Mouse (Mus musculus): Measurements from ENCODE around the gene Cdx2. TPM values are rescaled to one million over a fixed set of nuclear protein-coding genes. Genes with fewer than 3 reads are reported as not detected.

The Cdx2 gene
- total RNA-seq, 2 experiments from 2014 or later: not detected

DNA sequence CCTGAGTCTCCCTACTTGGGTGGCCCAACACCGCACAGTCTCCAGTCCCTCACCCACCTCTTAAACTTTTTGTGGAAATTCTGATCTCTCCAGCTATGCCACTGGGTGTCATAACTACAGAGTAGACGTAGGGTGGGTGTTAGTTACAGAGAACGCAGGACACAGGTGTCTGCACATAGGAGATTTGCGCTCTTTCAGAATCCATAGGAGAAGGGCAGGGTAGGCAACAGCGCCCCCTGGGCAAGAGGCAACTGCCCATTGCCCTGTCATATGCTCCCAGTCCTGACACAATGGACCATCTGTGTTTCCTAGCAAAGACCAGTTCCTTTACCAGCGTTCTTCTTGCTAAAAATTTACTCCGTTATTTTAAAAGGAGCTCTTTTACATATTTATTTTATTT is 10.9 kb upstream of the Cdx2 start:
- intact Hi-C loops (cut with DNase I): loop anchor here (2.0 to 5.0 kb wide), 4 partner anchors 336 to 611 kb away; no protein-coding TSS in a partner anchor
- DNase-seq: no peak

DNA sequence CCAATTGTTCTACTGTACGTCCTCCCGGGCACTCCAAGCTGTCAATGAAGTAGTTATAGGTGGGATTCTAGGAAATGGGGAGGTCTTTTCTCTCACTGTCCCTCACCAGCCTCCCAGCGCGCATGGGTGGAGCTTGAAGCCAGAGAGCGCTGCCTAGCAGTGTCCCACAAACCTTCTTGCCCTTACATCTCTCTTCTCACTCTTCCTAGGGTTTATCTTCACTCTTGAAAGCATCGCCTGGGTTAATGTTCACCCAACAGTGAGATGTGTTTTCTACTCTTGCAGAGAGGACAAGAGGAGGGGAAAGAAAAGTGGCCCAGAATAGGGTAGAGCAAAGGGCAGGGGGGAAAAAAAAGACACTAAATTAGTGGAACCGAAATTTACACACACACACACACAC is 10.3 kb upstream of the Cdx2 start:
- DNase-seq: no peak
- intact Hi-C loops (cut with DNase I): loop anchor here (5.0 kb wide), 2 partner anchors 335 to 610 kb away; no protein-coding TSS in a partner anchor

DNA sequence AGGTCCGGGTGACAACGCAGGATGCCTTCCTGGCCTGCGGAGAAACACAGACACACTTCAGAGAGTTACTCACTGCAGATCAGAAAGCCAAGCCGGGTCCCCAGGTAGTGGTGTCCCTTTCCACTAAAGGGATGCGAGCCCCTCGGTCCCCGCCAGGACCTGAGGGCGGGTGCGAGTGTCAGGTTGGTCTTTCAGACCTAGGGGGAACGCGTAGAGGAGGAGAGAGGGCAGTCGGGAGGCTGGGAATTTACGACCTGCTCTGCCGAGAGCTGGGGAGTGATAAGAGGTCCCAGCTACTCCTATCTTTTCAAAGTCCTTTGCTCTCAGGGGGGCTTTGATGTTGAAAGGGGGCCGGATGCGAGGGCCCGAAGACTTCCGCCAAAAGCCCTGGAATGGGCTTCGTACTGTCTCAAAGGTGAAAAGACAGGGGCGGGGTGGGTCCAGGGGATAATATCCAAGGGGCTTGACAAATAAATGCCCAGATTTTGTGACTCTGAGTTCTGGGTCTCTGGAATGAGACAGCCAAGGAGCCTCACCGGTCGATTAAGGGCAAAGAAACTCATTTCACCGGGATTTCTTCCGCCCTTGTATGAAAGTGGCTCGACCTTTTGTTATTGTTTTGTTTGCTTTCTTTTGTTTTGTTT is 8.5 kb upstream of the Cdx2 start:
- DNase-seq: no peak
- intact Hi-C loops (cut with DNase I): loop anchor here (5.0 kb wide), 2 partner anchors 333 to 608 kb away; no protein-coding TSS in a partner anchor

DNA sequence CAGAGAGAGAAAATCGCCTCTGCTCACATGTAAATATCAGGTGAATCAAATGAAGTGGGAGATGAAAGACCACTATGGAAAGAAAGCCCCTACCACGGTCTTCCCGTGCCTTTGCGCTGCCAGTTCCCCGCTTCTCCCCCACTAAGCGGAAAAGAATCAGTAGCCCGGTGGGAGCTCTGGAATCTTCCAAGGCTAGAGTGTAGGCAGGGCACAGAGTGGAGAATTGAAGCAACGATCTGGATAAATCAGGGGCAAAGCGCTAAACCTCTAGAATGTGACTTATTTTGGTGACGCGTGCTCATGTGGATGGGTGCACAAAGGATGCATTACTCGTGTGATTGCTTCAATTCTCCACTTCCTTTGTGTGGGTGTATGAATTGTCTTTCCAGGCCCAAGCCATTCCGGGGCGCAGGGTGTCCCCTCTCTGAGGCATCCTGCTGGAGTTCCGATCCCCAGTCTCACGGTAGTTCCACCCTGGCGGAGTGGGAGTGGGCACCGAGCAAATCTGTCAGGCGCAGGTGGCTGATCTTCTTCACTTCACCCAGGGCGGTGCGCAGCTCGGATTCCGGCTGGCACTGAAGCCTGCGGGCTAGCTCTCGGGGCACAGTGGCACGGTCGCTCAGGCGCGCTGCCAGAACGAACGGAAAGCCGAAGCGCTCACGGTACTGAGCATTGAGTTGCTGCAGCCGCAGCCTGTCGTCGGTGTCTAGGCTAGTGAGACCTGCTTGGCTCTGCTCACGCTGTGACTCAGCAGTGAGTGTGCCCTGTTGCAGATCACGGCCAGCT is 7.8 kb upstream of the Cdx2 start:
- intact Hi-C loops (cut with DNase I): loop anchor here (5.0 kb wide), 2 partner anchors 333 to 608 kb away; no protein-coding TSS in a partner anchor
- DNase-seq: no peak

DNA sequence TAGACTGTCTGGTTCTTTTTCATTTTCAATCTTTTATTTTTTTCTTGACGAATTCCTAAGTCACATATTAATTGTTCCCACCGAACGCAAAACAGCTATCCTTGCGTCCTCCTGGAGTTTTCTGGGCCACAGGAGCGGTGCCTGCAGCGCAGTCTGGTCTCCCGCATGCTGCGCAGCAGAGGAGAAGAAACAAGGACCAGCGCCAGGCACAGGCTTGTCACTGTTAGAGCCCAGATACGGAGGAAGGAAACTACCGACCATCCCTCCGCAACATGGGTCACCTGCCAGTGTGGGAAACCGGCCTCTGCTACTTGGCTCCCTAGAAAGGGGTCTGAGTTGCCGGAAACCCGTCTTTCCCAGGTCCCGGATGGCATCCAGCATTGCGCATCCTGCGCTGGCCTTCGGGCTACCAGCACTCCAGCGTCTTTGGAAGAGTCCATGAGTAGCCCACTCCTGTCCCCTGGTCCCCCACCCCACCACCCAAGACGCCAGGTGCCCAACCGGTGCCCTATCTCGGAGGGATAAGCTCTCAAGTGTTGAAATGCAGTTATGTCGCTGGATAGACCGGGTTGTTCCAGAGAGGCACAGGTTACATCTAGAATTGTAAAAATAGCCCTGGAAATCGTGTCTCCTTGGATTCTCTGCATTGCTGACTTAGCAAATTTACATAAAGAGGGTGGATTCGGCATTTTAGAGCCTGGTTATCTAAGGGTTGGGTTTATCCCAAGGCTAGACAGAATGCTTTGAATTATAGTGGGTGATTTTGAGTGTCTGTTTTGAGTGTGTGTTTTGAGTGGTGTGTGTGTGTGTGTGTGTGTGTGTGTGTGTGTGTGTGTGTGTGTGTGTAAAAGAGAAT is 6.0 kb upstream of the Cdx2 start:
- DNase-seq: no peak
- intact Hi-C loops (cut with DNase I): no loop called here

DNA sequence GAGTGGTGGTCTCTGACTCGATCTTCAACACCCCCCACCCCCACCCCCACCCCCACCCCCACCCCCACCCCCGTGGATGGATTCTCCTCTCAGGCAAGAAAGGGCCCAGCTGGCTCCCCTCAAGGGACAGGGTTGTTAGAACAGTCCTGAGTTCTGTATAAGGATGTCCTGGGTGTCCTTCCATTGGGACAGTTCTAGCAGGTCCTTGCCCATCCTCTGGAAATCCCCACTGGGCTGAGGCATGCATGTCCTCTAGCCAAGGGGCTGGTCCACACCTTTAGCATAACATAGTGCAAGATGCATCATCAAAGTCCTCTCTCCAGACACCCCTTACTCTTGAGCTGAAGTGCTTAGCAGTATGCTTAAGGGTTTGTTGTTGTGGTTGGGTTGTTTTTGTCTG is 2.7 kb upstream of the Cdx2 start:
- DNase-seq: no peak
- intact Hi-C loops (cut with DNase I): no loop called here

DNA sequence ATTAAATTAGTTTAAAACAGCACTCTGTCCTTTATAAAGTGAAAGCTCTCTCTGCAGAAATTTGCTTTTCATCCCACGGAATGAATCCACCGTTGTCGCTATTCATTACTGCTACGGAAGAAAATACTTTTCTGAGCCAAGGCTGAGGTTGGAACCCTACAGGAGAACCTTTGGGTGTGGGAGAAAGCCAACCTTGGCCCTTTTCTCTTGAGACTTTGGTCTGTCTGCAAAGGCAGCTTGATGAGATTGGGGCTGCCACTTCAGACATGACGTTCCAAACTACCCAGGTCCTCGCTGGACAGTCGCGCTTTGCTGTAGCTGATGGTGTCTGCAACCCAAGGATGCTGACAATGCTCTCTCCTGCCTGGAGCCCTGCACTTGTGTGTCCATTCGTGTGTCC is 1.4 kb upstream of the Cdx2 start:
- DNase-seq: no peak
- intact Hi-C loops (cut with DNase I): no loop called here

DNA sequence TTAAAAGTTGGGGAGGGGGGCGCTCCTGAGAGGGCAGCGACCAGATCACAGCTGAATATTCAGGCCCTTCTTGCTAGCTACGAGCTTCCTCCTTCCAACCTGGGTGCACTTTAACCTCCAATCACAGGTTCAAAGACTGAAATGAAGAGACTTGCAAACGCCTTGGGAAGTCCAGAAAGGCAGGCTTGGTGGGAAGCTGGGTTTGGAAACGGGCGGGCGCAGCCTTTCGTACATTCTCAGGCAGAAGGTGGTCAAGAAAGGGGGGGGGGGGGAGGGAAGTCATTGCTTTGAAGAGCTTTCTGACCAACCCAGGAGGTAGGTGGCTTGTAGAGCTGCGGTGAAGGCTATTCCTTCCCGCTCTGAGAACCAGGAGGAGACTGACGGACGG is 322 bp upstream of the Cdx2 start:
- no peak for DNase-seq
- intact Hi-C loops (cut with DNase I): no loop called here

DNA sequence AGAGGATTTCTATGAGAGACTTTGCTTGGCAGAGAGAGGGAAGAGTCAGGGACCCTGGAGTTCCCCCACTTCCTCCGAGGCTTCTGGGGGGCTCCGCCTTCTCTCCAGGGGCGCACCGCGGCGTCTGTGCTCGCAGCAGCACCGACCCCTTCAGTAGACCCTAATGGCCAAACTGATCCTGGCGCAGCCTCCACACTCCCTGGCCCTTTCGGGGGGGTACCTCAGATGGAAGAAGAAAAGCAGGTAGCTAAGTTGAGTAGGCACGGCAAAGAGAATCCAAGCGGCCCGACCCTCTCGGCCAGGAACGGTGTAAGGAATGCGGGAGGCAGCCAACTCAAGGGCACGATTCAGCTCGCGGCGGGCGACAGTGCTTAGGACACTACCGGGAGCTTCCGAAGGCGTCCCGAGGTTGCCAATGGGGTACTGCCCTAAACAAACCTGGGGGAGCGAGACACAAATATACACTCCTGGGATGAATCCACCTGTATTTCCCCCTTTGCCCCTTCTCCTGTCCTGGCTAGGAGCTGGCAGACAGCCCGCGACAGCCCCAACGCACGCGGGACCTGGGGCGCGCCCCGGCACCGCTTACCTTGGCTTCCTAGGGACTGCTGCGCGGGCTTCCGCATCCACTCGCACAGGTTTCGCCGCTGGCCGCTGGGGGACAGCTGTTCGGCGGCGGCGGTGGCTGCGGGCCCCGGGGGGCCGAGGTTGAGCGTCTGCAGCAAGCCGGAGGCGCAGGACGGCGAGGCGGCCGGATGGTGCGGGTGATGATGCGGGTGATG is 1.0 kb downstream of the Cdx2 start:
- intact Hi-C loops (cut with DNase I): no loop called here
- no peak for DNase-seq

DNA sequence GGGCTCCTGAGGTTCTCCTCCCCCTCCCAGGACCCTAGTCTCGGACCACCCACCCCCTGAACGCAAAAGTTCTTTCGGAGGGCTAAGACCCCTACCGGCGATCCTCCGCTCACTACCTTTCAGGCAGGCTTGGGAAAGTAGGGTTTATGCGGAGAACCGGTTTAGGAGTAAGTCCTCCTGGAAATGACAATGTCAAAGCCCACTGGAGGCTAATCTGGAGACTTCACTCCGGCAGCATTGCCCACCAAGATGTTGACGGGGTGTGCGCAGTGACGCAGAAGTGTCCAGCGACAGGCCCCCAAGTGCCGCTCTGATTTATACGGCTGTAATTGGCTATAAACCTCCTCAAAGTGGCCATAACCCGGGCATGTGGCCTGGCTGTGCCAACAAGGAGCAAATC is 1.9 kb downstream of the Cdx2 start:
- DNase-seq: no peak
- intact Hi-C loops (cut with DNase I): no loop called here

DNA sequence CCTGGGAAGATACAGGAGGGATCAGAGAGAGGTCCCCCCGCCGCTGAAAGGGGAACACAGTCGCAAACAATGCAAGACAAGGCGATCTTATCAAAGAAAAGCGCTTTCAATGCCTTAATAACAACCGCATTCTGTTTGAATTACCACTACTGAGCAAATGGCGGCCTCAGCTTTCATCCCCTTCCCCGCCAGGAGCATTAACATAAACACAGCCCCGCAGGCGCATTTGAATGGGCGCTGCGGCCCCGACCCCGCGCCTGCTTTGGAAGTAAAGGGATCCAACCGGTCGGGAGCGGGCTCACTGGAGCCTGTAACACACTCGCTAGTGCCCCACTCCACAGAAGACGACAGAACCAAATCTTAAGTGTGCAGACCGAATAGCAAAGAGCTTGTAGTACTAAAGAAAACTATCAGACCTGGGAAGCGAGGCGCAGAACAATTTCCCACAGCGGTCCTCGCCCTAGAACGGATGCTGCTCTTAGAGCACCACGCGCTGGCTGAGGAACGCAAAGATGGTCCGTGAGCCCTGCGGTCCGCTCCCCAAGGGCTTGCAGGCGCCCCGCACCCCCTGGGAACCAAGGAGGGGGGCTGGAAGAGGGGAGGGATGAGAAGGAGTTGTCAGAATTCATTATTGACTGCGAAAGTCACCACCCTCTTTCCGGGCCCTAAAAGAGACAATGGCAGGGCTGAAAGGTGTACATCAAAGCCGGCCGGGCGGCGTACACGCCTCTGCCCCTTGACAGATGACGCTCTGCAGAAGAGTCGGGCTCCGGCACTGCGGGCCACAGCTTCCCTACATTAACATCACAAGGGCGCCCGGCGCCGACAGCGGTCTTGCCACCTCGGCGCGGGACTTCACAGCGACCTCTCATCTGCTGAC is 2.6 kb downstream of the Cdx2 start:
- intact Hi-C loops (cut with DNase I): no loop called here
- no peak for DNase-seq

DNA sequence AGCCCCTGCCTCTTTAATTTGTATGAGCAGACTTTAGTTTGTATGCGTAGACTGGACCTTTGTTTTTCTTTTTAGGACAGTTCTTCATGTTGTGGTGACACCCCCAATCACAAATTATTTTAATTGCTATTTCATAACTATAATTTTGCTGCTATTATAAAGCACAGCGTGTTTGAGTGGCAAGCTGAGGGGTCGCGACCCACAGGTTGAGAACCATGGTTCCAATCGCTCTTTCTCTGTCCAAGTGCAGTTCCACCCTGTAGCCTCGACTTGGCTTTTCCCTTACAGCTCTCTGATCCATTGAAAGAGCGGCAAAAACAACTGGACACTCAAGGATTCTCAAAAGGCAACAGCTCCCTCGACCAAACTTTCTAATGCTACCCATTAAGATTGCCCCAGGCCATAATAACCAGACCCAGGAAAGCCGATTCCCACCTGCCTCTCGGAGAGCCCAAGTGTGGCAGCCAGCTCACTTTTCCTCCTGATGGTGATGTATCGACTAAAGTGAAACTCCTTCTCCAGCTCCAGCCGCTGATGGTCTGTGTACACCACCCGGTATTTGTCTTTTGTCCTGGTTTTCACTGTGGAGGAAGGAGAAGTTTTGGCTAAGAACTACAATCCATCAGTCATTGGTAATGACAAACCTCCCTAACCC is 4.2 kb downstream of the Cdx2 start:
- intact Hi-C loops (cut with DNase I): no loop called here
- DNase-seq: no peak

DNA sequence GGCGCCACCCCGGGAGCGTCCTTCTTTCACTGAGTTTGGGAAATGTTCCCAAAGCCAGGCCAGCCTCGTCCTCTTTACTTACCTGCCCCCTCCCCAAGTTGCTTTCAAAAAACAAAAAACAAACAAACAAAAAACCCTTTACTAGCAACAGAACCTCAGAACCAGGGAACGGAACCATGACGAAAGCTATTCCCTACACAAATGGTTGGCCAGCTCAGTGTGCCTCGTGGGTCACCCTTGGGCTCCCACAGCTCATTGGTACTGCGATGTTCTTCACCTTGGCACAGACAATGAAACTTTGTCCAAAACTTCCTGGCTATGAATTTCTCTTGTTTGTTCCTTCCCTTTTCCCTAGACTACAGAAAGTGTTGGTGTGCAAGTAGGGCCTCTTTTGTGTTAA is 4.9 kb downstream of the Cdx2 start:
- intact Hi-C loops (cut with DNase I): no loop called here
- no peak for DNase-seq

DNA sequence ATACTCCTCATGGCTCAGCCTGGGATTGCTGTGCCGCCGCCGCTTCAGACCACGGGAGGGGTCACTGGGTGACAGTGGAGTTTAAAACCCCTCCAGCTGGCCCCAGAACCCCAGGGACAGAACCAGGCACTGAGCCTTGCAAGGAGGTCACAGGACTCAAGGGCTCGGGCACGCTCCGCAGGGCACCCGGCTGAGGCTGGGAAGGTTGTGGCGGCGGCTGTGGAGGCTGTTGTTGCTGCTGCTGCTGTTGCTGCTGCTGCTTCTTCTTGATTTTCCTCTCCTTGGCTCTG is 5.3 kb downstream of the Cdx2 start:
- intact Hi-C loops (cut with DNase I): no loop called here
- no peak for DNase-seq

DNA sequence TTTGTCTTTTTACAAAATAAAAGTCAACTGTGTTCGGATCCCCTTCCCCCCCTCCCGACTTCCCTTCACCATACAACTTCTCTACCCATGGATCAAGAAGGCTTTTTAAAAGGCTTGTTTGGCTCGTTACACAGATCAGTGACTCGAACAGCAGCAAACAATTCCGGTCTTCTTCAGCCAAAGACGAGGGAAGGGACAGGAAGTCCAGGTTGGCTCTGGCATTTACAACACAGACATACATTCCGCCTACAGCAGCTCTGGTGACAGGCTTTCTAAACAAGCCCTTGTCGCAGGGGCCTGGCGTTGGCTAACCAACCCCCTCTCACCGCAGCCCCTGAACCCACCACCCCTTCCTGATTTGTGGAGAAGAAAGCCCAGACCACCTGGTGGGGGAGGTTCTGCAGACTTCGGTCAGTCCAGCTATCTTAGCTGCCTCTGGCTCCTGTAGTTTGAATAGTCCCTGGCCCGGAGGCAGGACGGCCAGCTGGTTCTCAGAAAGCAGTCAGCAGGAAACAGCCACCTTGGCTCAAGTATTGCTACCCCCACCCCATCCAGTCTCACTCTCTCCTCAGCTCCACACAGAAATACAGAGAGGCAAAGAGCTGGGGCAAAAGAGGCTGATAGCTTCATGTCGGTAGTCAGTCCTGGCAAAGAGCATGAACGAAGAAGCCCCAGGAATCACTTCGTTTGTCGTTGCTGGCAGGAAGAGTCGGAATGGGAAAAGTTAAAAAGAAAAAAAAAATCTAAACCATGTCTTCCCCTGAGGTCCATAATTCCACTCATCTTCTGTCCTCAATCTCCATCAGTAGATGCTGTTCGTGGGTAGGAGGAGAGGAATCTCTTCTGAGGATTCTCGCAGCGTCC is 5.9 kb downstream of the Cdx2 start:
- no peak for DNase-seq
- intact Hi-C loops (cut with DNase I): no loop called here

DNA sequence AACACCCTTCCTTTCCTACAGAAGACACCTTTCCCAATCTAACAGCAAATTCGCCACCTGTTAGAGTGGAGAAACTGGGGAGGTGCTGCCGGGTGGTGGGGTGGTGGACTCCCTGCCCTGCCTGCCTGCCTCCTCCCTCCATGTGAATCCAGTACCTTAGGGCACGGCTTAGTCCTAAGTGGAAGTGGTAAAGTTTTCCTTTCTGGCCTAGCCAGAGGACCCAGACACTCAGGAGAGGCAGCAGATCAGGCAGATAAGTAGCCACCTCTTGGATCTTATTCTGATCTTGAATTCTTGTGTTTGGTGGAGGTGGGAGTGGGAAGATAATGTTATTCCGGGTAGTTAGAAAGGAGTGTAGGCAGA is 7.1 kb downstream of the Cdx2 start:
- no peak for DNase-seq
- intact Hi-C loops (cut with DNase I): no loop called here

DNA sequence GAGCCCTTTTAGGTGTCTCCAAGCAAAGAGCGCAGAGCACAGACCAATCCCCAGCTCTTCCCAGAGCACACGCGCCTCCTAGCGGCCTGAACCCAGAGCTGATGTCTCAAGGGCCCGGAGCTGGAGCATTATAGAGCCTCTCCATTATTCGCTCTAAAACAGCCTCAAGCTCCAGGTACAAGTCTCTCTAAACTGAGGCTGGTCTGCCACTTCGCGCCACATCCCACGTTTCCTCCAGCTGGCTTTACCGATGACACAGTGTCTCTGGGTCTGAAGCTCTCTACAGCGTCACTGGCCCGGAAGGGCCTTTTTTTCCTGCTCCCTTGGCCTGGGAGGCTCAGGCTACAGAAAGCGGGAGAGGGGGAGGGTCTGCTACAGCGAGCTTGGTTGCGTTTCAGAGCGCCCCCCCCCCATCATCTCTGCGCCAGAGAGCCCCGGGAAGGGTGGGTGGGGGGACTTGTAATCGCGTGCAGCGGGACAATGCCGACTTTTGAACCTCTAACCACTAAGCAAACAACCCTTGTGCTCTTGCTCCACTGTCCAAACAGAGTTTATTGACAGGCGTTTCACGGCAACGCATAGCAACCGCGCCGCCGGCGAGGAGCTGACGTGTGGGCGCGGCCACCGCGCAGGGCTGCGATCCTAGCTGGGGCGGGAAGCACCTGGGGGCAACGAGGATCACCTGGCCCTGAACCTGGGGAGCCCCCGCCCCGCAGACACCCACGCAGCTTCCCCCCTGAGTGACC is 7.6 kb downstream of the Cdx2 start:
- no peak for DNase-seq
- intact Hi-C loops (cut with DNase I): no loop called here

DNA sequence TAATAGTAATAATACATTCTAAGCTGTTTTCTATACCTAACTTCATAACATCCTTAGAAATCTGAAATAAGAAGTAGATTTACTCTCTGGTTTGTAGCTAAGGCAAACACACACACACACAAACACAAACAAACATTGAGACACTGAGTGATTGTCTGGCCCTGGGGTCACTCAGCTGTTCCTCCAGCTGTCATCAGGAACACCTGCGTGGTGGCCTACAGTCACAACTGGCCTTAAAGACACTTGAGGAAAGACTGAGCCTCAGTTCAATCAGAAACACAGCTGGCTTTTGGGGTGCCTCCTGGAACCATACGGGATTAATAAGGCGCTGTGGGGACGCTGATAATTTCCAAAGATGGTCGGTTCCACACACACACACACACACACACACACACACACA is 9.8 kb downstream of the Cdx2 start:
- intact Hi-C loops (cut with DNase I): no loop called here
- no peak for DNase-seq
